Mouse (Mus musculus) fibroblast of lung, adult 2 months (primary cell): ENCODE measurements around the gene Tmem39b.
"Not testable (repeated sequence)": the region's sequence is repeated elsewhere in the genome, so short reads cannot be mapped to it uniquely, and the experiment has no call there.

Experiments
- DNase-seq: peaks from one replicate; pipeline ENCODE4 v3.0.0-alpha.2; 2011; ENCODE audit warnings: low read depth

Gene Tmem39b

GRCm38 (mm10) chr4:129696158-129696985 lies at the start of gene Tmem39b:
Tmem39b (minus strand) TSS chr4:129696838.
- peak; percentile 51 for DNase-seq

GRCm38 (mm10) chr4:129746106-129746505 lies 49.5 kb upstream of the Tmem39b start:
- DNase-seq: no peak

- no peak for DNase-seq
Observed at GRCm38 (mm10) chr4:129743494-129743893, 46.9 kb upstream of the Tmem39b start.

GRCm38 (mm10) chr4:129743010-129743390 lies 46.4 kb upstream of the Tmem39b start:
- peak; percentile 43 for DNase-seq

GRCm38 (mm10) chr4:129742232-129743009 lies 45.8 kb upstream of the Tmem39b start, which contains the start of gene Khdrbs1:
Khdrbs1 (minus strand) TSS chr4:129742303.
- DNase-seq: peak; percentile 92

- DNase-seq: no peak
Observed at GRCm38 (mm10) chr4:129741974-129742231, 45.3 kb upstream of the Tmem39b start.

- no peak for DNase-seq
Observed at GRCm38 (mm10) chr4:129741251-129741973, 44.8 kb upstream of the Tmem39b start.

GRCm38 (mm10) chr4:129739111-129739645 lies 42.5 kb upstream of the Tmem39b start:
- no peak for DNase-seq

GRCm38 (mm10) chr4:129736173-129736572 lies 39.5 kb upstream of the Tmem39b start:
- DNase-seq: no peak

- DNase-seq: not testable (repeated sequence)
Observed at GRCm38 (mm10) chr4:129735485-129735884, 38.8 kb upstream of the Tmem39b start.

GRCm38 (mm10) chr4:129731423-129731822 lies 34.8 kb upstream of the Tmem39b start:
- no peak for DNase-seq

GRCm38 (mm10) chr4:129716310-129716709 lies 19.7 kb upstream of the Tmem39b start:
- no peak for DNase-seq

- DNase-seq: no peak
Observed at GRCm38 (mm10) chr4:129709486-129710129, 13.0 kb upstream of the Tmem39b start.

- DNase-seq: no peak
Observed at GRCm38 (mm10) chr4:129706750-129707149, 10.1 kb upstream of the Tmem39b start.

- peak; percentile 24 for DNase-seq
Observed at GRCm38 (mm10) chr4:129702454-129702853, 5.8 kb upstream of the Tmem39b start.

GRCm38 (mm10) chr4:129701503-129702377 lies 5.1 kb upstream of the Tmem39b start:
- peak; percentile 48 for DNase-seq

- not testable (repeated sequence) for DNase-seq
Observed at GRCm38 (mm10) chr4:129700661-129701060, 4.0 kb upstream of the Tmem39b start.

- no peak for DNase-seq
Observed at GRCm38 (mm10) chr4:129700216-129700615, 3.6 kb upstream of the Tmem39b start.

GRCm38 (mm10) chr4:129697191-129697590 lies 553 bp upstream of the Tmem39b start:
- DNase-seq: no peak

- DNase-seq: no peak
Observed at GRCm38 (mm10) chr4:129695815-129696157, 852 bp downstream of the Tmem39b start.

- no peak for DNase-seq
Observed at GRCm38 (mm10) chr4:129684531-129684930, 12.1 kb downstream of the Tmem39b start.
